Mouse (Mus musculus) layer of hippocampus, adult 18-20 months (tissue): ENCODE measurements around the gene Tmtc1. TPM values are rescaled to one million over a fixed set of nuclear protein-coding genes. Genes with fewer than 3 reads are reported as not detected.

Experiments
- total RNA-seq, 2 experiments: library from RNA; stranded (reverse); gene quantifications; 2 replicates each; pipeline ENCODE4 v1.2.3; 2021

Gene Tmtc1
- total RNA-seq, 2 experiments from 2014 or later = 35.6 to 38.5 TPM

Other genes starting within 250 kb of the Tmtc1 start
- gene Ergic2, start 232.0 kb downstream of the Tmtc1 start, total RNA-seq = 10 to 100 TPM; 60.2 to 61.9 TPM